Mouse (Mus musculus) bone marrow, adult 2 months (tissue): ENCODE measurements around the gene Rsf1.
A peak's percentile ranks its signal among the peaks of the same experiment; 100 is the strongest.

ENCODE experiments used
- CTCF ChIP-seq: fragments of 200-500 bp; IDR thresholded peaks from 2 replicates; pipeline ENCODE4 v1.5.1; 2011; ENCODE audit warnings: low read length, control low read depth; ENCODE audit not compliant: control insufficient read depth, insufficient read depth
- POLR2A ChIP-seq: fragments of 200-500 bp; IDR thresholded peaks from 2 replicates; pipeline ENCODE4 v1.6.1; 2011; ENCODE audit warnings: low read depth, mild to moderate bottlenecking, control low read depth, low read length, borderline replicate concordance; ENCODE audit not compliant: control insufficient read depth

DNA sequence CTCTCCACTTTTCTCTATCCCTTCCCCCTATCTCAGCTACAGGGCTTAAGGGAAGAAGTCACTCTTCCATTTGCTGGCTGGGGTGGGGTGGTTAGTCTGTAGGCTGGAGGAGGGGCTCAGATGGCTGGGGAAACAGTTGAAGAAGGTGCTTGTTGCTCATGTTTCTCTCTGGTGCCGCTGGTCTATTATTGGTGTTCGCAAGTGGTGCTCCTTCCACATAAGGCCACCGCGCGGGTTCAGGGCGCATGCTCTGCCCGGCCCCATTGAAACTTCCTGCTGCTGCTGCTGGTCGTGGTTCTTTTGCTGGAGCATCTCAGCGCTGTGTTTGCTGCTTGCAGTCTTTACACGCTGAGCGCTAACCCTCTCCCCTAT lies 1.1 kb downstream of the Rsf1 start:
- TF ChIP-seq CTCF (peak; percentile 27; the same call in 1 of the 2 replicates), POLR2A (peak; percentile 69; the same call in 1 of the 2 replicates)
